Mouse (Mus musculus) B cell, adult 2 months (primary cell): ENCODE measurements around the gene Mgat5b.

ENCODE experiments used
- DNase-seq, 2 experiments: peaks; one replicate each; pipeline ENCODE4 v3.0.0; 2022

Gene Mgat5b

GRCm38 (mm10) chr11:117035661-117036336 lies 117.1 kb downstream of the Mgat5b start:
- DNase-seq, result no peak
